Mouse (Mus musculus) CD4-positive, CD25-positive, alpha-beta regulatory T cell, adult 4 months (primary cell): ENCODE measurements around the gene Gm20825. TPM values are rescaled to one million over a fixed set of nuclear protein-coding genes. Genes with fewer than 3 reads are reported as not detected.
"Not testable (repeated sequence)": the region's sequence is repeated elsewhere in the genome, so short reads cannot be mapped to it uniquely, and the experiment has no call there.

ENCODE experiments used
- ATAC-seq: one replicate; pipeline ENCODE4 v1.8.0; 2017
- polyA plus RNA-seq, 2 experiments: library from polyadenylated mRNA; unstranded; fragments of 100-300 nt; shearing (Covaris generic); gene quantifications; one replicate each; pipeline ENCODE4 v1.2.1; 2017

The Gm20825 gene
- polyA plus RNA-seq, result not detected

DNA sequence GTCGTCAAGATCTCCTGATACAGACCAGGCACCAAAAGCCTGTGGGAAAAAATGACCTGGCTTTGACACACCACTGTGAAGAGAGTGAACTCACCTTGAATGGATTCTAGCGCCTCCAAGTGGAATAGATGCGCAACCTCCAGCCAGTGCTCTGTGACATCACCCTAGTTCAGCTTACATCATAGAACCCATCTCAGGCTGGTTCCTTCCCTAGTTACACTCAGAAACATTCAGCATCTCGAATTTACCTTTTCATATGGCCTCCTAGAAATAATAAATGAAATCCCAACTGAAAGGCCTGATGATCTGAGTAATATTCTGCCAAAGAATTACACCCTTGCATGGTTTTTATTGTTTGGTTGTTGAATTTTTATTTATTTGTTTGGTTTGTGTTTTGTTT, at the start of gene Gm20825:
Gene Gm20825, minus strand, starts transcription at position 101 of the 400 bp plus-strand sequence.
- ATAC-seq, result not testable (repeated sequence)

Other genes with a start within 250 kb of the Gm20825 start
- gene Gm29049, start 74.3 kb downstream of the Gm20825 start, polyA plus RNA-seq, result not detected
- gene Gm20824, start 186.4 kb upstream of the Gm20825 start, polyA plus RNA-seq, result not detected